Mouse (Mus musculus): ENCODE results near the gene Atp13a3.

The Atp13a3 gene

GRCm38 (mm10) chr16:30275558-30276340 is 130.0 kb downstream of the Atp13a3 start:
- DNase-seq (ENCODE audit: low spot score), result no peak

- DNase-seq (ENCODE audit: low spot score), result no peak
Observed at GRCm38 (mm10) chr16:30273065-30273464, 132.7 kb downstream of the Atp13a3 start.

GRCm38 (mm10) chr16:30271941-30272595 is 133.7 kb downstream of the Atp13a3 start:
- no peak for DNase-seq (ENCODE audit: low spot score)

- no peak for DNase-seq (ENCODE audit: low spot score)
Observed at GRCm38 (mm10) chr16:30271223-30271761, 134.5 kb downstream of the Atp13a3 start.

- no peak for DNase-seq (ENCODE audit: low spot score)
Observed at GRCm38 (mm10) chr16:30267359-30267758, 138.4 kb downstream of the Atp13a3 start, which contains the start of gene Cpn2. TSS of gene Cpn2 (minus strand) at chr16:30267499.

- DNase-seq (ENCODE audit: low spot score), result no peak
Observed at GRCm38 (mm10) chr16:30266561-30266960, 139.2 kb downstream of the Atp13a3 start.

- DNase-seq (ENCODE audit: low spot score), result no peak
Observed at GRCm38 (mm10) chr16:30265611-30266010, 140.2 kb downstream of the Atp13a3 start.

- DNase-seq (ENCODE audit: low spot score), result no peak
Observed at GRCm38 (mm10) chr16:30263156-30263555, 142.6 kb downstream of the Atp13a3 start.

- DNase-seq (ENCODE audit: low spot score), result peak; percentile 74
Observed at GRCm38 (mm10) chr16:30262664-30263063, 143.1 kb downstream of the Atp13a3 start.
